Mouse (Mus musculus): ENCODE measurements around the gene Atg10.
"Not testable (repeated sequence)": the region's sequence is repeated elsewhere in the genome, so short reads cannot be mapped to it uniquely, and the experiment has no call there.

The Atg10 gene

DNA sequence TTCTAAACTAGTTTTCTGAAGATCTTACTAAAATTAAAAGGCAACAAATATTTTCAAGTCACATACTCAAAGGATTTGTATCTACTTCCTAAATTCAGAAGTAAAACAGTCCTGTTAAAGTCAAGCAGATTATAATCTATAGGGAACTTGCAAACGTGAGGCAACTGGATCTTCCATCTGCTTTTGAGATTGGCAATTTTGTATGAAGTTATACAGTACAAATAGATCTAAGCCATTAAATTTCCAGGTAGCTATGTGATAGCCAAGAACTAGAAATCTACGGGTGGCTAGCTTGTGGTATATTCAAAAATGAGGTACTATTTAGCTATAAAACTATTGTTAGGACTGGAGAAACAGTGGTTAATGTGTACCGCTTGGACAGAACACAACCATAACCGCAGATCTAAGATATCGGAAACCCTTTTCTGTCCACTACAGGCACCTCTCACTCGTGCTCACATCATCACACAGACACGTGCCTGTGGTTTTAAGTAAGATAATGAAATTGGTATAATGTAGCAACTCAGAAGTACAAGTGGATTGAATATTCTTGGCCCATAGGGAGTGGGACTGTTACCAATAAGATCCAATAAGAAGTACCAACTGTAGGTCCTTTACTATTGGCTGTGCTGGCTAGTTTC is 297.5 kb downstream of the Atg10 start:
- in situ Hi-C loops (cut with MboI; ENCODE audit: low pct_unique_long_range_greater_than_20kb in 1 of 2, low sequenced_read_pairs in 2 of 2, unreplicated experiment in 1 of 2): loop anchor here in 1 of 2 experiments (25.0 kb wide), 1 partner anchor 761 kb away; no protein-coding TSS in a partner anchor

DNA sequence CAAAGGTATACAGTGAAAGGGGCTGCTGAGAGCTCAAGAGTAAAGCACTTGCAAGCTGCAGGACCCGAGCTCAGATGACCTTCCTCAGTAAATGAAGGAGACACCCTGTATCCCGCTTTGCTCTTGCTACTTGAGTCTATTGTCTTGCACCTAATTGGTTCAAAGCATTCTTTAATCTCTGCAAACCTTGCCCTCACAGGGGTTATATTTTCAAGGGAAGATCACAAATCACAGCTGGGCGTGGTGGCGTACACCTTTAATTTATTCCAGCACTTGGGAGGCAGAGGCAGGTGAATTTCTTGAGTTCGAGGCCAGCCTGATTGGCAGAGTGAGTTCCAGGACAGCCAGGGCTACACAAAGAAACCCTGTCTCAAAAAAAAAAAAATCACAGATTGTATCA is 298.6 kb downstream of the Atg10 start:
- in situ Hi-C loops (cut with MboI; ENCODE audit: low pct_unique_long_range_greater_than_20kb in 1 of 2, low sequenced_read_pairs in 2 of 2, unreplicated experiment in 1 of 2): loop anchor here in 1 of 2 experiments (25.0 kb wide), 1 partner anchor 762 kb away; no protein-coding TSS in a partner anchor

- in situ Hi-C loops (cut with MboI; ENCODE audit: low pct_unique_long_range_greater_than_20kb in 1 of 2, low sequenced_read_pairs in 2 of 2, unreplicated experiment in 1 of 2): no loop called here
Observed at GRCm38 (mm10) chr13:90924072-90924471, 299.7 kb downstream of the Atg10 start.

GRCm38 (mm10) chr13:90923617-90924016 is 300.2 kb downstream of the Atg10 start:
- in situ Hi-C loops (cut with MboI; ENCODE audit: low pct_unique_long_range_greater_than_20kb in 1 of 2, low sequenced_read_pairs in 2 of 2, unreplicated experiment in 1 of 2): not testable (repeated sequence)

- in situ Hi-C loops (cut with MboI; ENCODE audit: low pct_unique_long_range_greater_than_20kb in 1 of 2, low sequenced_read_pairs in 2 of 2, unreplicated experiment in 1 of 2): no loop called here
Observed at GRCm38 (mm10) chr13:90922751-90923612, 300.8 kb downstream of the Atg10 start, which contains the start of gene Rps23. TSS of gene Rps23 (plus strand) at chr13:90922958.

DNA sequence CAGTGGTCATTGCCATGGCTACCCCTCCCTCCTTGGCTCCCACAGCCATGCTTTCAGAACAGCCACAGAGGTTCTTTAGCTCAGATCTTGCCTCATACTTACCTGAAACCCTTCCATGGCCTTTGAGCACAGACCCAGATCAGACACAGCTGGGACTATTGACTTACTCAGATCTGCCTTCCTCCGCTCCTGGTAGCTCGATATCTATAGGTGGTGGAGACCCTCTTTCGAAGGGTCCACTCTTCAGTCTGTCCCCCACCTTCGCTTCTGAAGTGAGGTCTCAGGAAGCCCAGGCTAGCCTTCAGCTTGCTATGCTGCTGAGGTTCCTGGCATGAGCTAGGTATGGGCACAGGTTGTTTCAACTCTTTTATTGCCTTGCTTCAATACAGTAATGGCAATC is 309.0 kb downstream of the Atg10 start:
- in situ Hi-C loops (cut with MboI; ENCODE audit: low pct_unique_long_range_greater_than_20kb in 1 of 2, low sequenced_read_pairs in 2 of 2, unreplicated experiment in 1 of 2): no loop called here

GRCm38 (mm10) chr13:90913675-90914192 is 310.0 kb downstream of the Atg10 start:
- in situ Hi-C loops (cut with MboI; ENCODE audit: low pct_unique_long_range_greater_than_20kb in 1 of 2, low sequenced_read_pairs in 2 of 2, unreplicated experiment in 1 of 2): no loop called here

DNA sequence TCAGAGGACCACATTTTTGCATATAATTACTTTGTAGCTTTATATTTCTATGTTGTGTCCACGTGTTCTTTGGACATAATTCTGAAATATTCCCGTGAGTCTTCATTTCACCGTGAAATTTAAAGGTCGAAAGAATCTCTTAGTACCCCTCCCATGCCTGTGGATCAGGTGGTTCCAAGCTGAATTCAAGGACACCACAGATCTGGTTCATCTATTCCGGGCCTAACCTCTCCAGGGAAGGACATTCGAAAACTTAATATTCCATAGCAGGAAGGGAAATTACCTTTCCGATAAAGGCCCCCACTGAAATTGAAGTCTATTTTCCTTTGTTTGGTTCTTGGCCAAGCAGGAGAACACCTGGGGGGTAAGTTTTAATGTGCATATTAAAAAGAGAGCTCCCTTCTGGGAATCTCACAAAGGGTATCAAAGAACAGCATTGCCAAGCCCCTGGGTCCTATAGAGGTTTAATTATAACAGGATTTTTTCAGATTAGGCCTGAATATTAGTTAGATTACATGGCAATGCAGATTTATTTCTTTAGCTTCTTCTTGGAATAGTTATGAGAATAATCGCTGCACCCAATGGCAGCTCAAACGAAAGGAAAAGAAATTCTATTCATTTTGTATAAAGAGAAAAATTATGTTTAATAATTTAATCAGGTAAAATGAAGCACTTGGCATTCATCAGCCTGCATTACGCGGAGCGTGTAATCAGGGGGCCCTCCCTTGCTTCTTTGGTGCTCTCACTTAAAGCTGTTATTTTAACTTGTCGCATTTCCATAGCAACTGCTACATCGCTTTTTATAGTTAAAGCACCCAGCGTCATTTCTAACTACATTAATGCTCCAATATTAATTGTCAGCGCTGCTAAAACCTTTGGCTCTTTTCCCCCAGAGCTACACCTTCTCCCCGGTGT is 310.8 kb downstream of the Atg10 start:
- in situ Hi-C loops (cut with MboI; ENCODE audit: low pct_unique_long_range_greater_than_20kb in 1 of 2, low sequenced_read_pairs in 2 of 2, unreplicated experiment in 1 of 2): no loop called here

- in situ Hi-C loops (cut with MboI; ENCODE audit: low pct_unique_long_range_greater_than_20kb in 1 of 2, low sequenced_read_pairs in 2 of 2, unreplicated experiment in 1 of 2): no loop called here
Observed at GRCm38 (mm10) chr13:90907376-90907775, 316.4 kb downstream of the Atg10 start.

DNA sequence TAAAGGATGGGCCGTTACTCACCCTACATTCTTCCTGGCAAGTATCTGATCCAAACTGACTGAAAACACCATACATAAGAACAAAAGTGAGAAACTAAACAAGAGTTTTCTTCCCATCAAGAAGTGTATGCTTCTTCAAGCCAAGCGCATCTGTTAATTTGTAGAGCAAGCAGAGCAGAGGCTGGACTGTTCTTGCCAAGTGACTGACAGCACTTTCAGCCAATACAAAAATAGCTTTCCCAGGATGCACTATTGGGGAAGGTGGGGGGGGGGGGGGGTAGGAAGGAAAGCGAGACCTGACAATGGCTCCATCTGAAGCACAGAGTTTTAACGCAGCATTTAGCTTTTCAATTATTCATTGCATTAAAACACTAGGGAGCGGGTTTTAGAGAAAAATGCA is 318.6 kb downstream of the Atg10 start, which contains the start of gene Atp6ap1l:
TSS of gene Atp6ap1l (minus strand) at position 180 of the 400 bp plus-strand sequence.
- in situ Hi-C loops (cut with MboI; ENCODE audit: low pct_unique_long_range_greater_than_20kb in 1 of 2, low sequenced_read_pairs in 2 of 2, unreplicated experiment in 1 of 2): no loop called here

GRCm38 (mm10) chr13:90896821-90897220 is 326.9 kb downstream of the Atg10 start:
- in situ Hi-C loops (cut with MboI; ENCODE audit: low pct_unique_long_range_greater_than_20kb in 1 of 2, low sequenced_read_pairs in 2 of 2, unreplicated experiment in 1 of 2): no loop called here

GRCm38 (mm10) chr13:90896098-90896497 is 327.7 kb downstream of the Atg10 start:
- in situ Hi-C loops (cut with MboI; ENCODE audit: low pct_unique_long_range_greater_than_20kb in 1 of 2, low sequenced_read_pairs in 2 of 2, unreplicated experiment in 1 of 2): no loop called here

DNA sequence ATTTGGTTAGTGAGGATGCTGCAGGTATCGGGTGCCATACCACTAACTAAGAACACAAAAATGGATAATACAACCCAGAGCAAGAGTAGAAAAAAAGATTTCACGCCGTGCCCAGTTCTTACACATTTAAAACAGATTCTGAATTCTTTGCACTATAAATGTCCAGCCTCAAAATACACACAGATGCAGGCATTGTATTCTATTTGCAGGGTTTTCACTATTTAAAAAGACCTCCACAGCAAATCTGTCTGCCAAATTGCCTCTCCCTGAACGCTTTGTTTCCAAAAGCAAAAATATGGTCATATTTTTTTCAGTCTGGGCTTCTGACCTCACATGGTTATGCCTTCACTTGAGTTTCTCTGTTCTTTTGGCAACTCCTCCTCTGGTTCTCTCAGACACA is 328.9 kb downstream of the Atg10 start:
- in situ Hi-C loops (cut with MboI; ENCODE audit: low pct_unique_long_range_greater_than_20kb in 1 of 2, low sequenced_read_pairs in 2 of 2, unreplicated experiment in 1 of 2): no loop called here

DNA sequence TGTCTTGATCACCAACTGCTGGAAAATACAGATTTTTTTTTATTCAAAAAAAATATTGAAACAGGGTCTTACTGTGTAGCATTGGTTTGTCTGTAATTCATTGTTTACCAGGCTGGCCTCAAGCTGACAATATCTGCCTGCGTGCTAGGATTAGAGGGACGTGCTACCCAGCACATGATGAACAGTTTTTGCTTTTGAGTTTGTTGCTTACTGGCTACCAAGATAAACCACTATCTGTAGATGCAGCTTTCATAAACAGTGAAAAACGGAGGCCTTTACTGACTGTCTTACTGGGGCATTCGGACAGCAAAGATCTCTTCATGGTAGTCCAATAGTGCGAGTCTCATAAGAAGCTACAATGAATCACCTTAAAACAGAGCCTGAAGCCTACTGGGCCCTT is 333.7 kb downstream of the Atg10 start:
- in situ Hi-C loops (cut with MboI; ENCODE audit: low pct_unique_long_range_greater_than_20kb in 1 of 2, low sequenced_read_pairs in 2 of 2, unreplicated experiment in 1 of 2): no loop called here

DNA sequence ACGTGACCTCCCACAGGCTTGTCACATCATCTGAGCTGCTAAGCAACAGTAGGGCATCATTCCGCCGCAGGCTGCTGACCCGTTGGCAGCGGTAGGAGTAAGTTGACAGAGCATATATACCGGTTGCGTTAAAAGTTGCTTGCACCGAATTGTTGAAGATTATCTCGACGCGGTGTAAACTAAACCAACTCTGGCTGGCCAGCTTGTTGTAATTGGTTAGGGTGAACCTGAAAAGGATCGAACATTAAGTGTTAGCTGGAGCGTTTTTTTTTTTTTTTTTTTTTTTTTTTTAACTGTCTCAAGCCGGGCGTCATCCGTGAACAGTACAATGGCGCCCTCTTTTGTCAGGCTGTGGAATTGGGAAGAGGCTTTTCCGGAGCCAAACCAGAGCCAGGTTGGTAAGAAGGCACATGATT is 337.2 kb downstream of the Atg10 start:
- in situ Hi-C loops (cut with MboI; ENCODE audit: low pct_unique_long_range_greater_than_20kb in 1 of 2, low sequenced_read_pairs in 2 of 2, unreplicated experiment in 1 of 2): no loop called here

DNA sequence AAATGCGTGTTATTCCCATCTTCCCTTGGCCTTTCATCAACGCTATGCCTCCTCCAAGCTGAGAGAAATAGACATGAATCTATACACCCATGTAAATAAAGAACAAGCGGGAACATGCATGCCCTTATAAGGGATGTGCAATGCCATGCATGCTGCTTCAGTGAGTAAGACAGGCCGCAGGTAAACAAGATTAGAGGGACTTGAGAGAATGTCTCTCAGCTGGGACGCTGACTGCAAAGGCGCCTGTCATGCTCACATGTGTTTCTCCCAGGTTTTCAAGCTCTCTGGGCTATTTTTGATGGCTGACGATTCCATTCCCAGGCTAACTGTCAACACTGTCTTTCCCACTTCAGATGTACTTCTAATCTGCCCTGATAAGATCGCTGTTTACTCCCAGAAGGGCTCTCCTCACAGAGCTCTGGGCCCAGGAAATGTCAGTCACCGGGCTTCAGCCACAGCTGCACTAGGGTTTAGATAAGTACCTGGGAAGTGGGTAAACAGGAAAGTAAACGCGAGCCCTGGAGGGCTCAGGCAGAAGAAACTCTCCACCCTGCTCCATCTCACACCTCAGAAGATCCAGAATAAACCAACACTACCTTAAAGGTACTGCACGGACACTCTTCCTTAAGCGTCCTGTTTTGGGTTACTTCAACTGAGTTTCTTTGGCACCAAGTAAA is 337.8 kb downstream of the Atg10 start:
- in situ Hi-C loops (cut with MboI; ENCODE audit: low pct_unique_long_range_greater_than_20kb in 1 of 2, low sequenced_read_pairs in 2 of 2, unreplicated experiment in 1 of 2): no loop called here

Data from mouse embryonic stem cell (cell line).